Mouse (Mus musculus): ENCODE data around the gene Srprb.
"Not testable (repeated sequence)": the region's sequence is repeated elsewhere in the genome, so short reads cannot be mapped to it uniquely, and the experiment has no call there.

Gene Srprb

DNA sequence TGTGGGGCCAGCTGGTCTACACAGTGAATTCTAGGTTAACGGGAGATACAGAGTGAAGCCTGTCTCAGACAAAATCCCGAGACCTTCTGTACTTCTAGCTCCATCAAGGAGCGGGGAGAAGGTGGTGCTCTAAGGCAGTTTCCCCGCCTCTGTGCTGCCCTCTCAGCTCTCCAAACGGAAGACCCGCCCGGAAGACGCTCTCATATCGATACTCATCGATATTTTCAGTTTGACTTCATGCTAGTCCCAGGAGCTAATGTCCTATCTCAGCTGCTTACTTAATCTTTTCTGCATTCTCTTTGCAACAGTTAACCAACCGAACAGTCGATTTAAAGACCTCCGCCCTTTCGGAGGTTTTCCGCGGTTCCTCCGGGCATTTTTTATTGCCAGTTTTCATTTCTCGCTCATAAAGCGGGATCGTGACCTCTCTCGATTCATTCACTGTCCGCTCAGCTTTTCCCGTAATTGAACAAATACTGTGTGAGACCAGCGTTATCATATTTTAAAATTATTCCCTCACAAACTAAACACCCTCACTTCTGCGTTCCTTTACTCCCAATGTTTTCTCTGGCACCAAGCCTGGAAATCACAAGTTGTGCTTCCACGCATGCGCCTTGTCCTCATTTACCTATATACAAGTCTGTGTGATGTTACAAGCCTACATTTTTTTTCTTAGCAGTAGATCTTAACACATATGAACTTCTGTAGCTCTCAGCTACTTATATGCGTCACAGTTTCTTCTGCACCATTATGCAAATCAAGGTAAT lies 10.9 kb upstream of the Srprb start:
- DNase-seq (ENCODE audit: low spot score): no peak

- no peak for DNase-seq (ENCODE audit: low spot score)
Measured at GRCm38 (mm10) chr9:103208802-103209423, 7.0 kb upstream of the Srprb start.

- peak; percentile 71 for DNase-seq (ENCODE audit: low spot score)
Measured at GRCm38 (mm10) chr9:103207846-103208245, 5.9 kb upstream of the Srprb start.

DNA sequence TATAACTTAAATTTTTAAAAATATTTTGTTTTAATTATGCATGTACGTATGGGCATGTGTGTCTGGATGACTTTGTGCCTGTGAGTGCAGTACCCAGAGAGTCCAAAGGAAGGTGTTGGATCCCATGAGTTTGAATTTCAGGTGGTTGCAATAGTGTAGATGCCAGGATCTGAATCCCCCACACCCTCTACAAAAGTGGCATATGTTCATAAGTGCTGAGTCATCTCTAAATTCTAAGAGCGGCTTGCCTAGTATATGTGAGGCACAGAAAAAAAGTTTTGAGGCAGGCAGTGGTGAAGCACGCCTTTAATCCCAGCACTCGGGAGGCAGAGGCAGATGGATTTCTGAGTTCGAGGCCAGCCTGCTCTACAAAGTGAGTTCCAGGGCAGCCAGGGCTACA lies 3.8 kb upstream of the Srprb start:
- no peak for DNase-seq (ENCODE audit: low spot score)

- DNase-seq (ENCODE audit: low spot score): no peak
Measured at GRCm38 (mm10) chr9:103188416-103188815, 13.5 kb downstream of the Srprb start.

- no peak for DNase-seq (ENCODE audit: low spot score)
Measured at GRCm38 (mm10) chr9:103186747-103187146, 15.2 kb downstream of the Srprb start.

DNA sequence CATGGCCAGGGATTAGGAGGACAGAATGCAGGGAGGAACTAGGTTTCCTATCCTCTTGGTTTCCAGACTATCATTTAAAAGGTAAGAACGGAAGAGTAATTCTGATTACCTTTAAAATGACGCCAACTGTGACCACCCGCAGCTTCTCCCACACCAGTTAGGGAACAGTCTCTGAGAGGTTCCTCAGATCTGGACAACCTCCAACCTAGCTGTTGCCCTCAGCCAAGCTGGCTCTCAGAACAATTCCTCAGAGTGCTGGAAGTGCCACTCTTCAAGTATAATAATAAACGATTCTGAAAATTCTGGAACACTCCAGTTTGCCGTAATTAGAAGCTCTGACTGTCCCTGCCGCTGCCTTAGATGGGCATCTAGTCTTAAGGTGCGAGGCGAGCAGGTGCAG lies 16.0 kb downstream of the Srprb start:
- no peak for DNase-seq (ENCODE audit: low spot score)

- no peak for DNase-seq (ENCODE audit: low spot score)
Measured at GRCm38 (mm10) chr9:103184855-103185254, 17.1 kb downstream of the Srprb start.

GRCm38 (mm10) chr9:103181886-103182285 lies 20.1 kb downstream of the Srprb start:
- DNase-seq (ENCODE audit: low spot score): no peak

- DNase-seq (ENCODE audit: low spot score): peak; percentile 73
Measured at GRCm38 (mm10) chr9:103180807-103181565, 21.0 kb downstream of the Srprb start.

DNA sequence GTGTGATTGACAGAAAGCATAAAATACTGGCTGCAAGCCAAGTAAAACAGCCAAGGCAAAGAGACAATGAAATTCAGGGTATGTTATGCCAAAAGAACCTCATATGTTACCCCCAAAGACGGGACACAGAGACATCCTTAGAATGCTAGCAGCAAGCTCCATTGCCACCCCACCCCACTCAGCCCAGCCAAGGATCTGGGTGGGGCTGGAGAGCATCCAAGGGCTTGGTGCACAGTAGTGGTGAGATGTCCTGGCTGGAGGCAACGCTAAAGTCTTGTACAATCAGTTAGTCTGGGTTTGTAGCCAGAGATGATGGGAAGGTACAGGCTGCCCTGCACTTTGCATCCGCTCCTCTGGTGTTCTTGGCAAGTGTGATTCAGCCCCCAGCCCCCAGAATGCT lies 21.6 kb downstream of the Srprb start:
- DNase-seq (ENCODE audit: low spot score): no peak

DNA sequence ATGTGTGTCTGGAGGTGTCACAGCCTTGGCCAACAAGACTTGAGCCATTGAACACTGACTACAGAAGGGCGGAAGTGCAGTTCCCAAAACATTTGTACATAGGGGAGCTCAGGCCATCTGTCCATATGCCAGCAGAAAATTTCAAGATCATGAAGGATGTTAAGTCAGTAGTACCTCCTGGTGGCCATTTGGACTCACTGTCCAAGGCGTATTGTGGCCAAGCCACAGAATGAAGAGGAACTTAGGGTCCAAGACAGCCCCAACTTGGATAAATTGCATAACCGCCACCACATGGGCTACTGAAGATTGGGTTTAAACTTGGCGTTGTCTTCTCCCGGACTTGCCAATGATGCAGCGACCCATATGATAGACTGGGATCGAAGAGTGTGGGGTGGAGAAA lies 26.2 kb downstream of the Srprb start:
- DNase-seq (ENCODE audit: low spot score): no peak

- DNase-seq (ENCODE audit: low spot score): no peak
Measured at GRCm38 (mm10) chr9:103174771-103175519, 27.0 kb downstream of the Srprb start.

DNA sequence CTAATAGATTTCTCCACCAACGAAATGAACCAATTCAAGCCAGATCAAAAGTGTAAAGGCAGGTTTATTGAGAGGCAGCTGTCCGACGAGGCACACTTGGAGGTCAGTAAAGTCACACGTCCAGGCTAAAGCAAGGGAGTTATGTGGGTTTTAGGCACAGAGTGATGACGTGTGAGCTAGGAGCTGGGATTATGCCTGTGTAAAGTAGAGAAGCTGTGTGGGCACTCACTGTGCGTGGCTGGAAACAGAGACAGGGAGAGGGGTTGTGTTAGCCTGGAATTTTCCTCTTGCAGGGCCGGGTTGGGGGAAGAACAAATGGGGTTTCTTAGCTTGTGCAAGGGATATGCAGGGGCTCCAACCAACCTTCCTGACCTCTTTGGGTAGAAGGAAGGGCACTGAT lies 33.2 kb downstream of the Srprb start:
- no peak for DNase-seq (ENCODE audit: low spot score)

GRCm38 (mm10) chr9:103168046-103168445 lies 33.9 kb downstream of the Srprb start:
- DNase-seq (ENCODE audit: low spot score): no peak

DNA sequence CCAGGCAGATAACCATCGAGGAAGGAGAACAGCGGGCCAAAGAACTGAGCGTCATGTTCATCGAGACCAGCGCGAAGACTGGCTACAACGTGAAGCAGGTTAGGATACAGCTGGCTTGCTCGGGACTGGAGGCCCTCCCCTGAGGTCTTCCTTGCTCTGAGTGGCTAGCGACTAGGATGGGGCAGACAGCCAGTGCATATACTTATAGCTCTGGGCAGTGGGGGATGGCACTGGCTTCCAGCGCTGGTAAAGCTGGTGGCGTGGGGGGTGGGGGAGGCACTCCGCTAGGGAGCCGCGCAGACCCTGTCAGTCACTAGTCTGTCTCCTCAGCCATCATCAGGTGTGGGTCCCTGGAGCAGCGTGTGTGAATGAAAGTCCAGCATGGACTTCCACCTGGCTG lies 38.1 kb downstream of the Srprb start:
- no peak for DNase-seq (ENCODE audit: low spot score)

- DNase-seq (ENCODE audit: low spot score): not testable (repeated sequence)
Measured at GRCm38 (mm10) chr9:103155158-103155557, 46.8 kb downstream of the Srprb start.

DNA sequence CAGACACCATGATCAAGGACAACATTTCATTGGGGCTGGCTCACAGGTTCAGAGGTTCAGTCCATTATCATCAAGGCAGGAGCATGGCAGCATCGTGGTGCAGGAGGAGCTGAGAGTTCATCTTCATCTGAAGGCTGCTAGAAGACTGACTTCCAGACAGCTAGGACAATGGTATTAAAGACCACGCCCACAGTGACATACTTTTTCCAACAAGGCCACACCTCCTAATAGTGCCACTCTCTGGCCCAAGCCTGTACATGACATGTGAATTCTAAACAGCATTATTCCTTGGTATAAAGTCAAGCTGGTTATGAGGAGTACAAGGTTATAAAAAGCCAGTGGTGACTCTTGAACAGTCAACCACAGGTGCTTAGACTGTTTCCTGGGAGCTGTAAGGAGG lies 47.4 kb downstream of the Srprb start:
- no peak for DNase-seq (ENCODE audit: low spot score)

- no peak for DNase-seq (ENCODE audit: low spot score)
Measured at GRCm38 (mm10) chr9:103153286-103153685, 48.7 kb downstream of the Srprb start.

GRCm38 (mm10) chr9:103149074-103149799 lies 52.7 kb downstream of the Srprb start:
- DNase-seq (ENCODE audit: low spot score): no peak

GRCm38 (mm10) chr9:103147103-103147502 lies 54.8 kb downstream of the Srprb start:
- DNase-seq (ENCODE audit: low spot score): no peak

DNA sequence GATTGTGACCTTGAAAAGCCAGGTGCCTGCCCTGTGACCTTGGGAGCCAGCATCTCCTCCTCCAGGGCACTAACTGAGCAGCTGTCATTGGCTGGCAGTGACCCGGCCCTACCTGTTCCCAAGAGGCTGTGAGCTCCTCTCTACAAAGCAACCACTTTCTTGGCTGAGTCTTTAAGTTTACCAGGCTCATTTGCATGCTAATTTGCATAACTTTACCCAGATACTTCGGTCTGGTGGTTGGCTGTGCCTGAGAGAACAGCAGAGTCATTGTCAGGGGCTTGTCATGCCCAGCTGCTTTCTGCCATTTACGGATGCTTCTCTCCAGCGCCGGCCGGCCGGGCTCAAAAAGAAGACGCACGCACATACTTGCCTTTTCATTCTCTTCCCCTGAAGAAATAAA lies 55.2 kb downstream of the Srprb start:
- no peak for DNase-seq (ENCODE audit: low spot score)

Measured in c-Kit-positive CD71-positive TER-119-positive erythroid progenitor cells, embryonic 14.5 days (primary cell).